Mouse (Mus musculus): ENCODE measurements at regions not wholly inside any gene's neighbourhood (a gene's known extent, or its start where the extent isn't known, plus 50 kb on each side); places are given as distances from the start of the nearest gene placed in this dataset.

GRCm38 (mm10) chr8:89284871-89285564 is 241.1 kb upstream of the Sall1 start:
- TF ChIP-seq POLR2A (IDR thresholded peaks at IDR 0.05; ENCODE audit: borderline replicate concordance, control insufficient read depth, low read depth, low read length) (no peak), CTCF (IDR thresholded peaks at IDR 0.05; ENCODE audit: control insufficient read depth, insufficient read depth, low read length) (no peak)

Measured in bone marrow, adult 2 months (tissue).